ENCODE assay signal across 9 mouse cellular contexts in genomic region chr12:8232679-8233078, GRCm38 (mm10). TPM values are rescaled to one million over a fixed set of nuclear protein-coding genes. Genes with fewer than 3 reads are reported as not detected.
DNase-seq lines count a peak whose midpoint lies in the region.
"Had no signal": no experiment of that assay in that cellular context is flagged by ENCODE, and none has a peak within 500 bp of the region (broad histone marks: within the 10 kb centered on the region; RNA-seq: fewer than 3 reads in every experiment).

No protein-coding gene starts in this region.

- WGBS in heart, embryonic 10.5 days = 81% methylated on average over 3 of the region's 3 CpGs

- no peak overlapping the region for H3K27ac ChIP-seq in heart, embryonic 10.5 days
- H3K27ac ChIP-seq: hindbrain, embryonic 15.5 days had no signal

- no peaks in the 10 kb centered on the region for H3K9me3 ChIP-seq in heart, embryonic 10.5 days
- H3K9me3 ChIP-seq: hindbrain, embryonic 15.5 days had no signal

- H3K4me1 ChIP-seq in heart, embryonic 10.5 days = no peaks in the 10 kb centered on the region
- H3K4me1 ChIP-seq: hindbrain, embryonic 15.5 days had no signal

- H3K27me3 ChIP-seq in heart, embryonic 10.5 days (ENCODE audit: insufficient read depth, poor library complexity, severe bottlenecking) = no peaks in the 10 kb centered on the region
- H3K27me3 ChIP-seq: hindbrain, embryonic 15.5 days had no signal

- no peak overlapping the region for H3K4me3 ChIP-seq in heart, embryonic 10.5 days
- H3K4me3 ChIP-seq: hindbrain, embryonic 15.5 days had no signal

- DNase-seq in heart, adult 18-20 months = peak; percentile 13 to 25
- no peak for DNase-seq in heart, embryonic 10.5 days (ENCODE audit: low spot score)
- DNase-seq in 3T3-L1 (ENCODE audit: low read depth, low spot score) = peak; percentile 51
- DNase-seq in Muller cell, postnatal 12 days (ENCODE audit: inconsistent ontology term) = peak; percentile 41
- DNase-seq in kidney, adult 9 months = peak; percentile 69
- no peak for DNase-seq in thymus, postnatal 0 days (ENCODE audit: low spot score)
- DNase-seq in urinary bladder, postnatal 14 days (ENCODE audit: low spot score) = no peak
- no peak for DNase-seq in urinary bladder, postnatal 4 days (ENCODE audit: low spot score in 2 of 2)

- H3K36me3 ChIP-seq in heart, embryonic 10.5 days = peaks cover 26% of the 10 kb centered on the region; the same call in 1 of the 2 replicates

RNA-seq across cellular contexts. Expression of gene Ldah, which starts 24.8 kb away (rescaled TPM):
- total RNA-seq in heart, adult 18-20 months (2021) = 10 to 100 TPM; 25.1 to 25.6 TPM
- 60.2 and 63.4 TPM in 2 replicates for polyA plus RNA-seq in heart, embryonic 10.5 days (2016; fragmentation: Nextera tagmentation; extraction: Ambion mirVana)
- polyA plus RNA-seq in thymus, postnatal 0 days (2015; fragmentation: Nextera tagmentation; extraction: Ambion mirVana) = 48.1 and 53.7 TPM in 2 replicates

Comparison
In these comparisons a context has a peak if more than half of its experiments do, and no peak if none do; other contexts are left out.
1. DNase-seq: peak in heart, adult 18-20 months (2 of 2), 3T3-L1 (single experiment), Muller cell, postnatal 12 days (single experiment) and kidney, adult 9 months (single experiment); none in heart, embryonic 10.5 days (single experiment), thymus, postnatal 0 days (single experiment), urinary bladder, postnatal 14 days (single experiment) and urinary bladder, postnatal 4 days (0 of 2).